Mouse (Mus musculus) lung, embryonic 16.5 days (tissue): ENCODE results near the gene C1qtnf6. TPM values are rescaled to one million over a fixed set of nuclear protein-coding genes. Genes with fewer than 3 reads are reported as not detected.
A peak's percentile ranks its signal among the peaks of the same experiment; 100 is the strongest.

ENCODE experiments used
- ATAC-seq: fragments of 200-750 bp; cut with Nextera tagmentation; 2 replicates; pipeline ENCODE4 v1.8.0; 2017; ENCODE audit warnings: low read depth, mild to moderate bottlenecking, moderate library complexity
- H3K27ac ChIP-seq: fragments of 300-500 bp; sonication (generic); 2 replicates; pipeline ENCODE4 v1.5.1; 2014; ENCODE audit warnings: mild to moderate bottlenecking, control low read depth, low read length
- H3K27me3 ChIP-seq: fragments of 300-500 bp; sonication (generic); 2 replicates; pipeline ENCODE4 v1.6.1; 2014; ENCODE audit warnings: low read depth, low read length, mixed read lengths; ENCODE audit not compliant: control insufficient read depth, insufficient read depth
- H3K36me3 ChIP-seq: fragments of 300-500 bp; sonication (generic); 2 replicates; pipeline ENCODE4 v1.6.1; 2014; ENCODE audit warnings: low read length; ENCODE audit not compliant: control insufficient read depth, insufficient read depth
- H3K4me1 ChIP-seq: fragments of 300-500 bp; sonication (generic); replicated peaks from 2 replicates; pipeline ENCODE4 v1.6.1; 2014; ENCODE audit warnings: low read length, mixed read lengths; ENCODE audit not compliant: control insufficient read depth, insufficient read depth
- H3K4me2 ChIP-seq: fragments of 300-500 bp; sonication (generic); 2 replicates; pipeline ENCODE4 v1.6.1; 2014; ENCODE audit warnings: low read depth, low read length, control low read depth
- H3K4me3 ChIP-seq: fragments of 300-500 bp; sonication (generic); 2 replicates; pipeline ENCODE4 v1.5.1; 2014; ENCODE audit warnings: mild to moderate bottlenecking, low read length, control low read depth
- H3K9ac ChIP-seq: fragments of 300-500 bp; sonication (generic); 2 replicates; pipeline ENCODE4 v1.6.1; 2014; ENCODE audit warnings: low read length, control low read depth
- H3K9me3 ChIP-seq: fragments of 300-500 bp; sonication (generic); 2 replicates; pipeline ENCODE4 v1.6.1; 2016; ENCODE audit warnings: low read length; ENCODE audit not compliant: control insufficient read depth
- WGBS: fragments of 180-500 bp; shearing (Covaris S2); extraction: QIAGEN DNeasy Blood & Tissue Kit; methylation state at CpG from one replicate; pipeline ENCODE4 v1.1.7; 2014; 5-methylcytosine and 5-hydroxymethylcytosine counted together
- polyA plus RNA-seq: library from polyadenylated mRNA; unstranded; fragments of >200 nt; fragmentation: Nextera tagmentation; extraction: Ambion mirVana; gene quantifications from 2 replicates; pipeline ENCODE4 v1.2.1, GENCODE M21; 2015

The C1qtnf6 gene
- polyA plus RNA-seq, 1 experiment from 2014 or later, result 39.5 TPM

DNA sequence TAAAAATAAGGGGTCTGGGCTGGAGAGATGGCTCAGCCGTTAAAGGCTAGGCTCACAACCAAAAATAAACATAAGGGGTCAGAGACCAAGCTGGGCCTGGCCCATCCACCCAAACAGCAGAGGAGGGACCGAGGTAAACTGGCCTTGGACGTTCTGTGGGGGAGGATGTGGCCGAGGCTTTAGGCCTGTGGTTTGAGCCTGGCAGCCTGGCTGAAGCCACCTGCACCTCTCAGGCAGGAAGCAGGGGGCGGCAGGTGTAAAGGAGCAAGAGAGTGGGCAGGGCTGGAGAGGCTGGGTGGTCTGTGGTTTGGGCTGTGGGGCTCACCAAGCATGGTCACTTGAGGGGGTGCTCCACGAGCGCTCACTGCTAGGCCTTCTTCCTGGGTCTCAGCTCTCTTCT, 19.3 kb downstream of the C1qtnf6 start:
- no peaks in the 10 kb centered on the region for H3K27me3 ChIP-seq
- no peak overlapping the region for H3K4me3 ChIP-seq
- H3K9ac ChIP-seq, result no peak overlapping the region
- 49% methylated on average over 7 of the region's 7 CpGs for WGBS
- H3K27ac ChIP-seq, result no peak overlapping the region
- no peak overlapping the region for H3K4me2 ChIP-seq
- H3K4me1 ChIP-seq, result peaks cover 9% of the 10 kb centered on the region; the same call in 1 of the 2 replicates
- no peaks in the 10 kb centered on the region for H3K9me3 ChIP-seq
- ATAC-seq, result no peak
- H3K36me3 ChIP-seq, result no peaks in the 10 kb centered on the region

- Histone ChIP-seq H3K4me1 (peaks cover 9% of the 10 kb centered on the region; the same call in 1 of the 2 replicates), H3K9ac (no peak overlapping the region), H3K4me2 (no peak overlapping the region), H3K27me3 (no peaks in the 10 kb centered on the region), H3K36me3 (no peaks in the 10 kb centered on the region), H3K27ac (no peak overlapping the region), H3K9me3 (no peaks in the 10 kb centered on the region), H3K4me3 (no peak overlapping the region)
- 74% methylated on average over 6 of the region's 6 CpGs for WGBS
- ATAC-seq, result no peak
These were observed 20.5 kb downstream of the C1qtnf6 start for GRCm38 (mm10) chr15:78510736-78511135.

GRCm38 (mm10) chr15:78510121-78510576, 21.1 kb downstream of the C1qtnf6 start:
- H3K36me3 ChIP-seq, result no peaks in the 10 kb centered on the region
- H3K4me2 ChIP-seq, result no peak overlapping the region
- no peak overlapping the region; the same call in 1 of the 2 replicates for H3K27ac ChIP-seq
- peaks cover 9% of the 10 kb centered on the region; the same call in 1 of the 2 replicates for H3K4me1 ChIP-seq
- H3K9me3 ChIP-seq, result no peaks in the 10 kb centered on the region
- WGBS, result 54% methylated on average over 8 of the region's 8 CpGs
- 0 out of 2 replicates have a peak, but pooled peaks have one; percentile 21 for ATAC-seq
- H3K9ac ChIP-seq, result no peak overlapping the region
- no peak overlapping the region for H3K4me3 ChIP-seq
- no peaks in the 10 kb centered on the region for H3K27me3 ChIP-seq

DNA sequence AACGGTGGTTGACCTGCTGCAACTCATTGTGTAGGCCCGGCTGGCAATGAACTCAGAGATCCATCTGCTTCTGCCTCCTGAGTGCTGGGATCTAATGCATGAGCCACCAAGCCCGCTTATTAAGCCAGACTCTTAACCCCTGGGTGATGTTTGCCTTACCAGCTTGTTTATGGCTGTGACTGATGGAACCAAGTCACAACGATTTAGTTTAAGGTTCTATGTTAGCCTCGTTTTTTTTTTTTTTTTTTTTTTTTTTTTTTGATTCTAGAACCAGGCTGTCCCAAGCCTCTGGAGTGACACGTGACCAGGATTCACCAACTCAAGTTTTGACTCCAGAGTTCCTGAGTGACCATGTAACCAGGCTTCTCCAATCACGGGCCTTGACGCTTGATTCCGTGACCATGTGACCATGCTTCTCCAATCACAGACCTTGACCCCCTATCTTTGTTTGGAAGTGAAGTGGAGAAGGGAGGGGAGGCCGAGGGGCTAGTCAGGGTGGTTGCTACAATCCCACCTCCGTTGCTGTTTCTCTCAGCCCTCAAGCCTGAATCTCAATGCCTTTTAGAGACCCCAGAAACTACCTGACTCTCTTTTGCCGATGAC, 21.8 kb downstream of the C1qtnf6 start:
- Histone ChIP-seq H3K4me1 (peaks cover 6% of the 10 kb centered on the region; the same call in 1 of the 2 replicates), H3K9me3 (no peaks in the 10 kb centered on the region), H3K27me3 (no peaks in the 10 kb centered on the region), H3K4me2 (no peak overlapping the region), H3K27ac (no peak overlapping the region), H3K36me3 (no peaks in the 10 kb centered on the region), H3K9ac (no peak overlapping the region), H3K4me3 (no peak overlapping the region)
- ATAC-seq, result no peak
- 46% methylated on average over 12 of the region's 12 CpGs for WGBS

- ATAC-seq, result no peak
These were observed 22.8 kb downstream of the C1qtnf6 start for GRCm38 (mm10) chr15:78508443-78508842.

DNA sequence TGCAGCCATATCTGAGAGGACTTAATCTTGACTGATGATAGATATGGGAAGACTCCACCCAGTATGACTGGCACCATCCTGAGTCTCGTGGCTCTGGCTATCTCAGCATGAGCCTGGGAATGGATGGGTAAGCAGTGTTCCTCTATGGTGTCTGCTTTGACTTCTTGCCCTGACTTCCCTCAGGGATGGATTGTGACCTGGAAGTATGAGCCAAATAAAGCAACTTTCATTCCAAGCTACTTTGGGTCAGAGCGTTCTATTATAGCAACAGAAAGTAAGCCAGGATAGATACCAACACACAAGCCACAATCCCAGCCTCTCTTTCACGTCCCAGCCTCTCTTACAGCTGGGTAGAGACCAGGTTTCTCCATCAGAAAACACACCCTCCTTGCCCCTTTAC, 25.7 kb downstream of the C1qtnf6 start:
- WGBS, result 70% methylated on average over 3 of the region's 3 CpGs
- H3K4me1 ChIP-seq, result peaks cover 6% of the 10 kb centered on the region; the same call in 1 of the 2 replicates
- no peak for ATAC-seq
- no peak overlapping the region for H3K4me2 ChIP-seq
- H3K36me3 ChIP-seq, result no peaks in the 10 kb centered on the region
- H3K9ac ChIP-seq, result no peak overlapping the region
- no peak overlapping the region for H3K27ac ChIP-seq
- no peaks in the 10 kb centered on the region for H3K9me3 ChIP-seq
- no peak overlapping the region for H3K4me3 ChIP-seq
- no peaks in the 10 kb centered on the region for H3K27me3 ChIP-seq

More at GRCm38 (mm10) chr15:78508443-78508842, 22.8 kb downstream of the C1qtnf6 start:
- H3K36me3 ChIP-seq, result no peaks in the 10 kb centered on the region
- H3K27ac ChIP-seq, result no peak overlapping the region
- no peak overlapping the region for H3K4me3 ChIP-seq
- no peak overlapping the region for H3K4me2 ChIP-seq
- peaks cover 6% of the 10 kb centered on the region; the same call in 1 of the 2 replicates for H3K4me1 ChIP-seq
- H3K9ac ChIP-seq, result no peak overlapping the region
- no peaks in the 10 kb centered on the region for H3K9me3 ChIP-seq
- no peaks in the 10 kb centered on the region for H3K27me3 ChIP-seq
- 53% methylated on average over 7 of the region's 7 CpGs for WGBS

DNA sequence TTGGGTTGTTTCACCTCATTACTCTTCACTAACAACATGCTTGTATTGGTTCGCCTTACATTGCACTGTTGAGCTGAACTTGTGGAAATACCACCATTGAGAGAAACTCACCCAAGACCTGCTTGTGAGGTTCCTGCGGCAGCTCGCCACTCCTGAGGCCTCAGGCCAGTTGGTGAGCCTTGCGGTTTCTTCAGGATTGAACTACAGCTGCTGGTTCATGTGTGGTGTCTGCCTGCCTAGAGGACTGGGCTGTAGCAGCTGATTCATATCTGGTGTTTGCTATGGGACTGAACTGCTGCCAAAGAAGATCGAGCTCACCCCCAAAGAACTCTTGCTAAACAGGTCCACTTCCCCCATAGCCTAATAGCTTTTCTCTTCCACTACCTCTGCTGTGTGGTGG, 26.4 kb downstream of the C1qtnf6 start:
- WGBS, result 87% methylated on average over 5 of the region's 5 CpGs
- no peaks in the 10 kb centered on the region for H3K9me3 ChIP-seq

DNA sequence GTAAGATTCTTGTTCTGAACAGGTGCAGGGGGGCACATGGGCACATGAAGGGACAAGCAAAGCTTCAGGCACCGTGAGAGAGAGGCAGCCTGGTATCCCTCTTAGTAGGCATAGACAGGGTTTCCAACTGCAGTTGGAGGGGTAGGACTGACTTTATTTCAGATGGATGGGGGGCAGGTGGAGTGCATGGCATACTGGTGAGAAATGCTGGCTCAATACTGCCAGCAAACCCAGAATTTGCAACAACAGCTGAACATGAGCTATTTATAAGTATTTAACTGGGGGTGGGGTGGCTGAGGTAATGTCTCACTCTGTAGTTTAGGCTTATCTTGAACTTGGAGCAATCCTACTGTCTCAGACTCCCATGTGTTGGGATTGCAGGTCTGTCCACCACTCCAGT, 27.2 kb downstream of the C1qtnf6 start:
- 74% methylated on average over 1 of the region's 1 CpGs for WGBS
- H3K27ac ChIP-seq, result no peak overlapping the region
- H3K4me1 ChIP-seq, result no peaks in the 10 kb centered on the region
- H3K27me3 ChIP-seq, result no peaks in the 10 kb centered on the region
- no peak overlapping the region for H3K4me2 ChIP-seq
- H3K9me3 ChIP-seq, result no peaks in the 10 kb centered on the region
- ATAC-seq, result no peak
- H3K9ac ChIP-seq, result no peak overlapping the region
- H3K36me3 ChIP-seq, result no peaks in the 10 kb centered on the region
- no peak overlapping the region for H3K4me3 ChIP-seq

More for the DNA sequence above, 26.4 kb downstream of the C1qtnf6 start:
- no peaks in the 10 kb centered on the region for H3K36me3 ChIP-seq
- H3K9ac ChIP-seq, result no peak overlapping the region
- no peak for ATAC-seq
- no peaks in the 10 kb centered on the region for H3K27me3 ChIP-seq
- H3K4me1 ChIP-seq, result peaks cover under 1% of the 10 kb centered on the region; the same call in 1 of the 2 replicates
- H3K4me2 ChIP-seq, result no peak overlapping the region
- no peak overlapping the region for H3K4me3 ChIP-seq
- no peak overlapping the region for H3K27ac ChIP-seq

DNA sequence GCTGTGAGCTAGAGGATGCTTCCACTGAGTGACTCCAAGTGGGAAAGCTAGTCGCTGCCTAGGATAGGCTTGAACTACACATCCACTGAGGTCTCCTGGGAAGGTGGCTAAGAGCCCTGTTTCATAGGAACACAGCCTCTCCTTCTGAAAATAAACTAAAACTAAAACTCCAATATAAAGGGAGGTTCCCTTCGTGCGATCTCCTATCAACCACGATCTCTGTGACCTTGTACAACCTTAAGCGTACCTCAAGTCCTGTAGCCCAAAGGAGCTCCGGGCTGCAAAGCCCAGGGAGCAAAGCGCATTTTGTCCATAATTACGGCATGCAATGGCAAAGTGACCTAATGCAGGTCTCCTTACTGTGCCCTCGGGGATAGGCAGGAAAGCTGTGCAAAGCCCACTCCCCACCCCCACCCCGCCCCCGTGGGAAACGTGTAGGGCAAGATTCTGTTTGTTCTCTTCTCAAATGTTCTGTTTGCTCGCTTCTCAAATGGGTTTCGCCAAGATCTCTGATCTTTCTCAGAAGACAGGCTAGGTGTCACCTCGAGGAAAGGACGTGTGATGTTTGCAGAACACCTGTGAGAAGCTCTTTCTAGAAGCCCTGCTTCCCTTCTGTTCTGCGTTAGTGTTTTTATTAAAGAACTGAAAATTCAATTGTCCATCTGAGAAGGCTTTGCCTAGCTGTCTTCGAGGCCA, 28.6 kb downstream of the C1qtnf6 start:
- WGBS, result 55% methylated on average over 18 of the region's 18 CpGs

More for the DNA sequence above, 28.6 kb downstream of the C1qtnf6 start:
- H3K4me2 ChIP-seq, result no peak overlapping the region
- no peaks in the 10 kb centered on the region for H3K36me3 ChIP-seq
- no peaks in the 10 kb centered on the region for H3K4me1 ChIP-seq
- no peak overlapping the region for H3K27ac ChIP-seq
- H3K9me3 ChIP-seq, result no peaks in the 10 kb centered on the region
- ATAC-seq, result no peak
- H3K27me3 ChIP-seq, result no peaks in the 10 kb centered on the region
- H3K4me3 ChIP-seq, result no peak overlapping the region
- no peak overlapping the region for H3K9ac ChIP-seq
